Mouse (Mus musculus) lung, adult 2 months (tissue): ENCODE data around the gene Thap4.

ENCODE experiments used
- CTCF ChIP-seq: fragments of 200-500 bp; IDR thresholded peaks from 2 replicates; pipeline ENCODE4 v1.5.1; 2011; ENCODE audit warnings: mild to moderate bottlenecking, low read length, control low read depth; ENCODE audit not compliant: insufficient read depth
- POLR2A ChIP-seq: fragments of 200-500 bp; IDR thresholded peaks from 2 replicates; pipeline ENCODE4 v1.6.1; 2011; ENCODE audit warnings: low read depth, mild to moderate bottlenecking, control low read depth, low read length, borderline replicate concordance; ENCODE audit errors: extremely low read depth

DNA sequence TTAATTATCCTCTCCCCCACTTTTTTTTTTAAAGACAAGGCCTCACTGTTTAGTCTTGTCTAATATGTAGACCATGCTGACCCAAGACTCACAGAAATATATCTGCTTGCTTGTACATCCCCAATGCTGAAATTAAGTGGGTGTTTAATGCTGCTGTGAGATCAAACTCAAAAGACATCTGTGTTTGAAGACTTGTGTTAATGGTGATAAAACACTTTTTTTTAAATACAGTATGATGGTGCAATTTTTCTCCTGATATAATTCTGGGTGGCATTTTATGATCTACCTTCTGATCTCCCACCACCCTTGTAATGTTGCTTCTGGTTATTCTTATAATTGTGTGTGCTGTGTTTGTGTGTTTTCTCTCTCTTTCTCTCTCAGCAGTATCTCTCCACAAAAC, 1.5 kb upstream of the Thap4 start:
- no peak for TF ChIP-seq CTCF
- TF ChIP-seq POLR2A = no peak
